Mouse (Mus musculus) adipocyte (in vitro differentiated cells): ENCODE measurements around the gene 1810010H24Rik.
"Not testable (repeated sequence)": the region's sequence is repeated elsewhere in the genome, so short reads cannot be mapped to it uniquely, and the experiment has no call there.

Experiments used
- DNase-seq: peaks from one replicate; pipeline ENCODE4 v3.0.0-alpha.2; 2016; ENCODE audit warnings: low spot score

The 1810010H24Rik gene

DNA sequence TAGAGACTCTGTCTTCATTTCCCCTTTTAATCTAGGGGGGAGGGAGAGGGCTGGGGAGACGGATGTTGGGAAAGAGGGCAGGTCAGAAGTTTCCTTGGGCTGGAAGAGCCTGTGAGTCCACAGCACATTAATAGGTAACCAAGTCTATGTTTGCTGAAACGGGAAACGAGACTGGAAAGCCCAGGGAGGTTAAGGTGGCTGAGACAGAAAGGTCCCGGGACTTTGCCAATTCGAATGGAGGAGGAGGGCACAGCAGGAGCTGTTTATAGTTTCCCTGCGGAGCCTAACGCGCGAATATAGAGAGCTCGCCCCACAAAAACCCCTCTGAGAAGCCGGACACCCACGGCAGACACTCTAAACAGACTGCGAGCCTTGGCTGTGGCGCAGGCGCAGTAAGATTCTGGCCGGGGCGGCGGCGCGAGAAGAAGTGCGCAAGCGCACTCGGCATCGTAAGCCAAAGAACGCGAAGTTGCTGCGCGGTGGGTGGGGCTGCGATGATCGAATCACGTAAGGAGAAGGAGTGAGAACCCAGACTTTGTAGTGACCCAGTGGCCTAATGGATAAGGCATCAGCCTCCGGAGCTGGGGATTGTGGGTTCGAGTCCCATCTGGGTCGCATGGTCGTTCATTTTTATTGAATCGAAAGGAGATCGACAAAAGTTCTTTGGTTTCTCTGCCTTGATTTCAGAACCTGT, 13.0 kb upstream of the 1810010H24Rik start:
- peak; percentile 97 for DNase-seq

DNA sequence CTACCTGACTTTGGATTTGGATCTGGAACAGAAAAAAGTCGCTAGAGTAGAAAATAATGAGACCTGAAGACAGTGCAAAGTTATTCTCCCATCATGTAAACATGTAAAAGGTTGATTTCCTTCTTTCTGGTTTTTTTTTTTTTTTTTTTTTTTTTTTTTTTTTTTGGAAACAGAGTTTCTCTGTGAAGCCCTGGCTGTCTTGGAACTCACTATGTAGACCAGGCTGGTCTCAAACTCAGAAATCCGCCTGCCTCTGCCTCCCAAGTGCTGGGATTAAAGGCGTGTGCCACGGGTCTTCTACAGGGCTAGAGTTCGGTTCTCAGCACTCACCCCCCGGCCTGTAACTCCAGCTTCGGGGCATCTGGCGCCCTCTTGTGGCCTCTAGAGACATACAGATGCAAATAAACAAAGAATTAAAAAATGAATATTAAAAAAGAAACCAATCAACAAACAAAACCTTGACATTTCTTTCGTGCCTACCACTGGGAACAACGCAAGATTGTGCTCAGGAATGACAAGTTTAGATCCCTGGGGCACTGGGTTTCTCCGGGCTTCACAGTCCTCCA, 11.4 kb upstream of the 1810010H24Rik start:
- DNase-seq = no peak

GRCm38 (mm10) chr11:107014597-107015309, 10.7 kb upstream of the 1810010H24Rik start:
- DNase-seq = no peak

GRCm38 (mm10) chr11:107015535-107016187, 9.8 kb upstream of the 1810010H24Rik start:
- not testable (repeated sequence) for DNase-seq

GRCm38 (mm10) chr11:107016893-107017292, 8.6 kb upstream of the 1810010H24Rik start:
- peak; percentile 90 for DNase-seq

- no peak for DNase-seq
Observed at GRCm38 (mm10) chr11:107017339-107017886, 8.1 kb upstream of the 1810010H24Rik start.

- no peak for DNase-seq
Observed at GRCm38 (mm10) chr11:107018606-107019005, 6.9 kb upstream of the 1810010H24Rik start.

DNA sequence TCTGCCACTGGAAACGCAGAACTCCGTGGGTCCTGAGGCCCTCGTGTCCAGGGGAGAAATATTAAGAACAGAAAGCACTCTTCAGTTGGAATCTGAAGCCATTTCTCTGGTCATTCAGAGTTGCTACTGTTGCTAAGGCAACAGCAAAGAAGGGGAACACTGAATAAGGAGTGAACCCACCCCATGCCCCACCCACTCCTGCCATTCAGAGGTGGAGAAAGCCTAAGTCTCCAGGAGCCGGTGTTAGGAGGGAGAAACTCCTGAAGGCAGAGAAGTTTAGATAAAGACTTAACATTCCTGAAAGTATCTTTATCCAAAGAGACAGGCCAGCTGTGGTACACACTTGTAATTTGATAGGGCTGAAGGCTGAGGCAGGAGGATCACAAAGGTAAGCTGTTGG, 6.2 kb upstream of the 1810010H24Rik start:
- no peak for DNase-seq

DNA sequence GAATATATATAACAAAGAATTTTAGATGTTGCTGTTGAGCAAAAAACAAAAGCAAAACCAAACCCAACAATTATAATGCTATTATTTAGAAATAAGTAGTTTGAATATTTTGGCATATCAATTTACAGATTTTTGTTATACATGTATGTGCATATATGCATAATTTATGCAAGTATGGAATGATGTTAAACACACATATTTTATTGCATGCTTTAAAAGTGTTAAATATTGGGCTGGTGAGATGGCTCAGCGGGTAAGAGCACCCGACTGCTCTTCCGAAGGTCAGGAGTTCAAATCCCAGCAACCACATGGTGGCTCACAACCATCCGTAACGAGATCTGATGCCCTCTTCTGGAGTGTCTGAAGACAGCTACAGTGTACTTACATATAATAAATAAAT, 5.8 kb upstream of the 1810010H24Rik start:
- not testable (repeated sequence) for DNase-seq

DNA sequence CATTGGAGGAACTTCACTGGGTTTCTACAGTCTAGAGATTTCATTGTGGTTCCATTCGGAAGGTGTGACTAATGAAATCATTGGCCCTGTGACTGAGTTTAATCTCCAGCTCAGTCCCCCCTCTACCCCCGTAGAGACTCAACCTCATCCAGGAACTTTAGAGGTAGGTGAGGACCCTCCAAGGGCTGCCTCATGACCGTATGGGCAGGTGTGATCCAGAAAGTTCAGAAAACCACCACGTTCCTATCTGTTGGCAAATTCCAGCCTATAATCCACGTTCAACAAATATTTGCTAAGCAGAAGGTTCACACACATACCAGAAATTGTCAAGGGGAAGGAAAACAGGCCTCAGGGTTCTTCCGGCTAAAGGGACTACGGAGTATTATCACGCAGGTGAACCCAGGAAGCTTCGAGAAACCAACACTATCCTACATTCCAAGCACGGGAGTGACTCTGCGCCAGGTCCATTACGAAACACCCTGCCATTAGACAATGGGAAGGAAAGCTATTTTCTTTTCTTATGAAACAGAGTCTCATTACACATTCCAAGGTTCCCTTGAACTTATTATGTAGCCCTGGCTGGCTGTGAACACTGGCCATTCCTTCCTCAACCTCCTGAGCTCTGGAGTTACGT, 3.3 kb upstream of the 1810010H24Rik start:
- no peak for DNase-seq

DNA sequence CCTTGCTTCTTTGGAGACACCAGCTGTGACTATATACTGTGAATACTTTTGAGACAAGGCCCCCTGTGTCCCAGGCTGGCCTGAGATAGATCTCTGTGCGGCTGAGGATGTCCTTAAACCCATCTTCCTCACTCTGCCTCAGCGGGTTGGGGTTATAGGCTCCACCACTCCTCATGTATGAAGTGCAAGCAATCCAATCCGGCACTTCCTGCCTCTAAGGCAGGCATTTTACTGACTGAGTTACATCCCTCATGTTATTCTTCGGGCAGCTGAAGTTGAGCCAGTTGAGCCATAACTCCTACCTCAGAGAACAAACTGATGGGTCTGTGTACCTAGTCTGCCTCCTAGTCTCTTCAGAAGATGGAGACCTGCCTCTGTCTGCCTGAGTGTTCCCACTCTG, 1.1 kb upstream of the 1810010H24Rik start:
- DNase-seq = no peak

DNA sequence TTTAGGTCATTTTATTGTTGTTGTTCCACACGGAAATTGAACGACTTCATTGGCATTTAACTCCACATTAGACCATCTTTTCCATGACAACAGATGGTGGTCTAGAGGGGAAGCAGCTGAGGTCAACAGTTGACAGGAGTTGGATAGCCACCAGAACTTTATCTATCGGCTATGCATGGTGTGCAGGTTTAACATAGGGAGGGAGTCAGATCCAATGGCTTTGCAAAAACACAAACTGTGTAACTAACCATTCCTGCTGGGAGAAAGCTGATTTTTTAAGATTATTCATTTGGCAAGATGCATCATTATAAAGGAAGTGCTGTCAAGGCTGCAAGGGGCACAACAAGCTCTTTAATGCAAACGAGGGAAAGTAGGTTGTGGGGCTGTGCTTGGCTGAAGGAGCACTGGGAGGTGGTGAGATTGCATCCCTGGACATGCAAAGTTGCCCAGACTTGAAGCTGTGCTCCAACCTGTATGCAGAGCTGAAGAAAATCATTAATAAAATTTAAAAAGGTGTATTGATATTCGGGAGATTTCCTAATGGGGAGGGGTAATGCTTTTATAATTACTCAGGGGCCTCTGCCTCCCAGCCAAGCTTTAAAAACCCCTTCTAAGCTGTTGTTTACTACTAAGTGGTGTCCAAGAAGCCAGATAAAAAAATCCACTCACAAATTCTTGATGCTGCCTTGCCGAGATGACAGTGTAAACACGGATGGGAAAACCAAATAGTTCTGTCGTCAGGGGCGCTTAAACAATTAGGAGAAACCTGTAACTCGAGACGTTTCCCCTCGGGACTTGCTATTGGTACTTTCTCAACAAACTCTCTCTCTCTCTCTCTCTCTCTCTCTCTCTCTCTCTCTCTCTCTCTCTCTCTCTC, 1.3 kb downstream of the 1810010H24Rik start:
- no peak for DNase-seq

GRCm38 (mm10) chr11:107027431-107028274, 2.2 kb downstream of the 1810010H24Rik start:
- DNase-seq = peak; percentile 76

GRCm38 (mm10) chr11:107028275-107028618, 2.8 kb downstream of the 1810010H24Rik start:
- DNase-seq = no peak

DNA sequence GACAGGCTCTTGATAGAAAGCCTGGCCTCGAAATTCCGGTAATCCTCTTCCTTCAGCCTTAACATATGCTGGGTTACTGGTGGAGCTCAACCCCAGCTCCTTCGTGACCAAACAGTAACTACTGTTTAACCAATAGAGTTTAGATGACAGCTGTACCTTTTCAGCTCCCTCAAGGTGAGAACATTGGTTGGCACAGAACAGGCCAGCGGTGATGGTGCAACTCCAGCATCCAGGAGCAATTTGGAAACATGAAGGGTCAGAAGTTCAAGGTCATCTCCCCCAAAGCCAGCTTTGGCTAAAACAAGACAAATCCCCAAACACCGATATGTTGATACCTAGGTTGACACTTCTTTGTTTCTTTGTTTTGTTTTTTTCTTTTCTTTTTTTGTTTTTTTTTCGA, 3.3 kb downstream of the 1810010H24Rik start:
- DNase-seq = no peak

DNA sequence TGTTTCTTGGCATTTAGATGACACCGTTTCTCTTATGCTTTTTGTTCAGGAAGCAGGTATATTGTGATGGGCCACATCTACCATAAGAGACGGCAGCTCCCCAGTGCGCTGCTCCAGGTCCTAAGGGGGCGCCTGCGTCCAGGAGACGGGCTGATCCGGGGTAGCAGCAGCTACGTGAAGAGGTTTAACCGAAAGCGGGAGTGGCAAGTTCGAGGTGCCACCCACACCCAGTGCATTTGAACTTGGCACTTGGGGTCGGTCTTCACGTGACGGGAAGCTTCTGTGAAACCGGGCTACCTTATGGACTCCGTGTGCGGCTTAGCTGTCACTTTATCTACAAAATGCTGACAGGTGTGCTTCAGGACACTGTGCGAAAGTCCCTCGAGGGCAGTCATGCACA, 4.1 kb downstream of the 1810010H24Rik start:
- no peak for DNase-seq

- DNase-seq = no peak
Observed at GRCm38 (mm10) chr11:107031635-107032034, 6.2 kb downstream of the 1810010H24Rik start.

- DNase-seq = no peak
Observed at GRCm38 (mm10) chr11:107034085-107034810, 8.8 kb downstream of the 1810010H24Rik start.

DNA sequence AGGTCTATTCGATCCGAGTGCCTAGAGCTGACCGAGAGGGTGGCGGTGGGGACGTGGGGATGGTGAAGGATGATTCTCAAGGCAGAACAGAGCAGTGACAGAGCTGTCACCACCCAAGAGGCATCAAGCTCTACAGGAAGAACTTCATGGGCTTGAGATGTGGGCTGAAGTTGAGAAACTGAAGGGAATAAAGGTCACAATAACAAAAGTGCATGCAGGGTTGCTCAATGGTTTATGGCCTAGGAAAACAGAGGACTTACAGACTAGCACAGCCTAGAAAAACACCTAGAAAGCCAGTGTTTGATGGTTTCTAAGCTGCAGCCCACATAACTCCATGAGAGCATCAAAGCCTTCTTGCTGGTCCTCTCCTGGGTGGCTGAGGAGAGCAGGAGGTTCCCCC, 13.9 kb downstream of the 1810010H24Rik start:
- peak; percentile 71 for DNase-seq
